Mouse (Mus musculus): ENCODE measurements around the gene Pias4. TPM values are rescaled to one million over a fixed set of nuclear protein-coding genes. Genes with fewer than 3 reads are reported as not detected.
A peak's percentile ranks its signal among the peaks of the same experiment; 100 is the strongest.

Gene Pias4
- polyA plus RNA-seq, 1 experiment from 2014 or later = 20.9 TPM

DNA sequence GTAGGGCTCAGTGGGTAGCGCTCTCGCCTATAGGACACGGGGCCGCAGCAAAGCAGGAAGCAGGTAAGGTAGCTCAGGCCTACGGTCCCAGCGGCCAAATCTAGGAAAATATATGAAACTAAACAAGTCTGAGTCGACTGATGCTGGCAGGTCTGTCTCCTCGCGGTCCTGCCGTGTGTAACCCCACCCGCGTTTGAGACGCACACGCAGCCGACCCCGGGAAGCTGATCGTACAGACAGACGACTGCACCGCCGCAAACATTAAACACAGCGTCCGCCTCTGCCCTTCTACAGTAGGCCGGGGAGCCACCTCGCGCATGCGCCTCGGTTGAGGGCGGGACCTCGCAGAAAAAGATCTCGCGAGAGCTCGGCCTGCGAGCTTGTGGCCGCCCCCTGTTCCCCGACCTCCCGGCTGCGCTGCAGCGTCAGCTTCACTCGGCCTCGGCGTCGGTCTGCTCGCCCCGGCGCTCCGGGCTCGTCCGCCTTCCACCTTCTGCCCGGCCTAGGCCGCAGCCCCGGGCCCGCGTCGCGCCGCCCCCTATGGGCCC, 62.1 kb downstream of the Pias4 start, which contains the start of gene Map2k2:
Gene Map2k2, plus strand, starts transcription at position 351 of the 548 bp plus-strand sequence.
- Histone ChIP-seq H3K9me3 (ENCODE audit: control insufficient read depth, low read length) (no peaks in the 10 kb centered on the region), H3K9ac (ENCODE audit: low read length) (peak within 1 kb of the TSS; percentile 97), H3K4me1 (replicated peaks; ENCODE audit: control insufficient read depth, insufficient read depth) (0 out of 2 replicates have a peak, but pooled peaks cover 5% of the 10 kb centered on the region), H3K27ac (replicated peaks) (peak within 1 kb of the TSS; percentile 100), H3K4me2 (replicated peaks; ENCODE audit: low read depth) (peak within 1 kb of the TSS; percentile 69), H3K36me3 (ENCODE audit: control insufficient read depth, insufficient read depth, low read length) (0 out of 2 replicates have a peak, but pooled peaks cover 7% of the 10 kb centered on the region), H3K4me3 (ENCODE audit: low read depth, low read length) (peak within 1 kb of the TSS; percentile 89), H3K27me3 (ENCODE audit: control insufficient read depth, insufficient read depth, low read length) (no peaks in the 10 kb centered on the region)
- WGBS = under 1% methylated on average over 56 of the region's 56 CpGs
- ATAC-seq (ENCODE audit: low FRiP score, low TSS enrichment) (peak; percentile 95), DNase-seq (ENCODE audit: low spot score) (peak; percentile 97)
- no peak for TF ChIP-seq CTCF (IDR thresholded peaks at IDR 0.05; ENCODE audit: low read depth)
- no peak for TF ChIP-seq EP300 (optimal IDR thresholded peaks at IDR 0.05)

Small RNA genes within 50 kb of the gene (microRNA-seq; reads per million reads assigned to microRNA genes)
- gene Mir5615-1 (not detected), gene Mir5615-2 (not detected)

Other genes with a start within 250 kb of the Pias4 start
- gene Lmnb2, start 249.7 kb downstream of the Pias4 start, polyA plus RNA-seq (2015; fragmentation: Nextera tagmentation; extraction: Ambion mirVana) = 12.0 and 12.4 TPM in 2 replicates
- 59.5 and 62.2 TPM in 2 replicates for gene Gadd45b, start 237.8 kb downstream of the Pias4 start, polyA plus RNA-seq (2015; fragmentation: Nextera tagmentation; extraction: Ambion mirVana)
- 1.3 and 1.8 TPM in 2 replicates for gene Gng7, start 153.0 kb downstream of the Pias4 start, polyA plus RNA-seq (2015; fragmentation: Nextera tagmentation; extraction: Ambion mirVana)
- gene Diras1, start 142.3 kb downstream of the Pias4 start, polyA plus RNA-seq (2015; fragmentation: Nextera tagmentation; extraction: Ambion mirVana) = 0.40 and 0.42 TPM in 2 replicates
- gene Slc39a3, start 130.5 kb downstream of the Pias4 start, polyA plus RNA-seq (2015; fragmentation: Nextera tagmentation; extraction: Ambion mirVana) = 11.0 and 11.1 TPM in 2 replicates
- 93.7 and 98.7 TPM in 2 replicates for gene Sgta, start 107.7 kb downstream of the Pias4 start, polyA plus RNA-seq (2015; fragmentation: Nextera tagmentation; extraction: Ambion mirVana)
- 77.2 and 83.8 TPM in 2 replicates for gene Thop1, start 97.9 kb downstream of the Pias4 start, polyA plus RNA-seq (2015; fragmentation: Nextera tagmentation; extraction: Ambion mirVana)
- 9.3 and 10.4 TPM in 2 replicates for gene Creb3l3, start 69.0 kb downstream of the Pias4 start, polyA plus RNA-seq (2015; fragmentation: Nextera tagmentation; extraction: Ambion mirVana)
- 135 and 142 TPM in 2 replicates for gene Map2k2, start 62.0 kb downstream of the Pias4 start, polyA plus RNA-seq (2015; fragmentation: Nextera tagmentation; extraction: Ambion mirVana)
- 87.5 and 94.1 TPM in 2 replicates for gene Zbtb7a, start 32.7 kb downstream of the Pias4 start, polyA plus RNA-seq (2015; fragmentation: Nextera tagmentation; extraction: Ambion mirVana)
- gene Eef2, start 8.7 kb upstream of the Pias4 start, polyA plus RNA-seq (2015; fragmentation: Nextera tagmentation; extraction: Ambion mirVana) = 337 and 380 TPM in 2 replicates
- gene Dapk3, start 15.1 kb upstream of the Pias4 start, polyA plus RNA-seq (2015; fragmentation: Nextera tagmentation; extraction: Ambion mirVana) = 44.6 and 51.8 TPM in 2 replicates
- gene 4930442H23Rik, start 15.9 kb upstream of the Pias4 start, polyA plus RNA-seq (2015; fragmentation: Nextera tagmentation; extraction: Ambion mirVana) = 0.07 TPM in 1 of 2 replicates, not detected in the other
- 0.07 TPM in 1 of 2 replicates, not detected in the other for gene Nmrk2, start 34.1 kb upstream of the Pias4 start, polyA plus RNA-seq (2015; fragmentation: Nextera tagmentation; extraction: Ambion mirVana)
- gene Atcay, start 62.9 kb upstream of the Pias4 start, polyA plus RNA-seq (2015; fragmentation: Nextera tagmentation; extraction: Ambion mirVana) = 0.64 and 0.91 TPM in 2 replicates
- 2.1 and 3.2 TPM in 2 replicates for gene Zfr2, start 65.2 kb upstream of the Pias4 start, polyA plus RNA-seq (2015; fragmentation: Nextera tagmentation; extraction: Ambion mirVana)
- gene Matk, start 85.0 kb upstream of the Pias4 start, polyA plus RNA-seq (2015; fragmentation: Nextera tagmentation; extraction: Ambion mirVana) = 1.0 and 1.6 TPM in 2 replicates
- gene Mrpl54, start 99.0 kb upstream of the Pias4 start, polyA plus RNA-seq (2015; fragmentation: Nextera tagmentation; extraction: Ambion mirVana) = 210 and 215 TPM in 2 replicates
- 30.5 and 34.6 TPM in 2 replicates for gene Apba3, start 99.0 kb upstream of the Pias4 start, polyA plus RNA-seq (2015; fragmentation: Nextera tagmentation; extraction: Ambion mirVana)
- 42.5 and 46.0 TPM in 2 replicates for gene Tjp3, start 123.7 kb upstream of the Pias4 start, polyA plus RNA-seq (2015; fragmentation: Nextera tagmentation; extraction: Ambion mirVana)
- gene Pip5k1c, start 125.0 kb upstream of the Pias4 start, polyA plus RNA-seq (2015; fragmentation: Nextera tagmentation; extraction: Ambion mirVana) = 19.1 and 21.1 TPM in 2 replicates
- 16.2 and 16.6 TPM in 2 replicates for gene Cactin, start 153.2 kb upstream of the Pias4 start, polyA plus RNA-seq (2015; fragmentation: Nextera tagmentation; extraction: Ambion mirVana)
- gene Tbxa2r, start 160.8 kb upstream of the Pias4 start, polyA plus RNA-seq (2015; fragmentation: Nextera tagmentation; extraction: Ambion mirVana) = 19.7 and 20.2 TPM in 2 replicates
- 0.06 and 0.10 TPM in 2 replicates for gene Gipc3, start 175.3 kb upstream of the Pias4 start, polyA plus RNA-seq (2015; fragmentation: Nextera tagmentation; extraction: Ambion mirVana)
- 72.2 and 77.9 TPM in 2 replicates for gene Hmg20b, start 182.6 kb upstream of the Pias4 start, polyA plus RNA-seq (2015; fragmentation: Nextera tagmentation; extraction: Ambion mirVana)
- gene Mfsd12, start 189.6 kb upstream of the Pias4 start, polyA plus RNA-seq (2015; fragmentation: Nextera tagmentation; extraction: Ambion mirVana) = 7.4 and 7.9 TPM in 2 replicates
- 16.5 and 17.5 TPM in 2 replicates for gene 4930404N11Rik, start 197.9 kb upstream of the Pias4 start, polyA plus RNA-seq (2015; fragmentation: Nextera tagmentation; extraction: Ambion mirVana)
- gene Fzr1, start 210.6 kb upstream of the Pias4 start, polyA plus RNA-seq (2015; fragmentation: Nextera tagmentation; extraction: Ambion mirVana) = 51.4 and 51.6 TPM in 2 replicates
- gene Dohh, start 216.5 kb upstream of the Pias4 start, polyA plus RNA-seq (2015; fragmentation: Nextera tagmentation; extraction: Ambion mirVana) = 59.4 and 63.0 TPM in 2 replicates
- gene Gm48551, start 216.5 kb upstream of the Pias4 start, polyA plus RNA-seq (2015; fragmentation: Nextera tagmentation; extraction: Ambion mirVana) = 1.1 and 1.4 TPM in 2 replicates
- gene Gm48552, start 221.1 kb upstream of the Pias4 start, polyA plus RNA-seq (2015; fragmentation: Nextera tagmentation; extraction: Ambion mirVana) = 0.29 and 0.36 TPM in 2 replicates
- 205 and 239 TPM in 2 replicates for gene Smim24, start 225.1 kb upstream of the Pias4 start, polyA plus RNA-seq (2015; fragmentation: Nextera tagmentation; extraction: Ambion mirVana)

Measured in stomach, postnatal 0 days (tissue).